Mouse (Mus musculus): Measurements from ENCODE around the gene Klhl22.
A peak's percentile ranks its signal among the peaks of the same experiment; 100 is the strongest.

The Klhl22 gene

GRCm38 (mm10) chr16:17802456-17802838 lies 43.0 kb downstream of the Klhl22 start:
- no peak for DNase-seq (ENCODE audit: extremely low spot score)

- peak; percentile 48 for DNase-seq (ENCODE audit: extremely low spot score)
Measured at GRCm38 (mm10) chr16:17802839-17803674, 43.6 kb downstream of the Klhl22 start.

- peak; percentile 47 for DNase-seq (ENCODE audit: extremely low spot score)
Measured at GRCm38 (mm10) chr16:17803675-17804448, 44.4 kb downstream of the Klhl22 start.

- DNase-seq (ENCODE audit: extremely low spot score), result peak; percentile 82
Measured at GRCm38 (mm10) chr16:17804449-17804912, 45.1 kb downstream of the Klhl22 start.

- DNase-seq (ENCODE audit: extremely low spot score), result no peak
Measured at GRCm38 (mm10) chr16:17804982-17805381, 45.6 kb downstream of the Klhl22 start.

- DNase-seq (ENCODE audit: extremely low spot score), result peak; percentile 73
Measured at GRCm38 (mm10) chr16:17806581-17807191, 47.3 kb downstream of the Klhl22 start.

- peak; percentile 90 for DNase-seq (ENCODE audit: extremely low spot score)
Measured at GRCm38 (mm10) chr16:17807192-17808009, 48.0 kb downstream of the Klhl22 start.

GRCm38 (mm10) chr16:17809125-17809524 lies 49.7 kb downstream of the Klhl22 start:
- DNase-seq (ENCODE audit: extremely low spot score), result no peak

GRCm38 (mm10) chr16:17809711-17810110 lies 50.3 kb downstream of the Klhl22 start:
- DNase-seq (ENCODE audit: extremely low spot score), result peak; percentile 64

GRCm38 (mm10) chr16:17812120-17812519 lies 52.7 kb downstream of the Klhl22 start:
- no peak for DNase-seq (ENCODE audit: extremely low spot score)

- no peak for DNase-seq (ENCODE audit: extremely low spot score)
Measured at GRCm38 (mm10) chr16:17813173-17813572, 53.8 kb downstream of the Klhl22 start.

- DNase-seq (ENCODE audit: extremely low spot score), result peak; percentile 88
Measured at GRCm38 (mm10) chr16:17815411-17816402, 56.3 kb downstream of the Klhl22 start.

GRCm38 (mm10) chr16:17816528-17816927 lies 57.1 kb downstream of the Klhl22 start:
- no peak for DNase-seq (ENCODE audit: extremely low spot score)

- no peak for DNase-seq (ENCODE audit: extremely low spot score)
Measured at GRCm38 (mm10) chr16:17826500-17826899, 67.1 kb downstream of the Klhl22 start.

GRCm38 (mm10) chr16:17828229-17828628 lies 68.8 kb downstream of the Klhl22 start:
- no peak for DNase-seq (ENCODE audit: extremely low spot score)

- no peak for DNase-seq (ENCODE audit: extremely low spot score)
Measured at GRCm38 (mm10) chr16:17828867-17829266, 69.4 kb downstream of the Klhl22 start.

- DNase-seq (ENCODE audit: extremely low spot score), result no peak
Measured at GRCm38 (mm10) chr16:17830385-17831178, 71.2 kb downstream of the Klhl22 start.

GRCm38 (mm10) chr16:17831781-17832180 lies 72.4 kb downstream of the Klhl22 start:
- no peak for DNase-seq (ENCODE audit: extremely low spot score)

- no peak for DNase-seq (ENCODE audit: extremely low spot score)
Measured at GRCm38 (mm10) chr16:17832821-17833220, 73.4 kb downstream of the Klhl22 start, which contains the start of gene B830017H08Rik. B830017H08Rik (plus strand) TSS chr16:17833121.

All from embryo, embryonic 9.5 days (tissue).